Mouse (Mus musculus): ENCODE measurements around the gene Krtap1-3.

The Krtap1-3 gene

GRCm38 (mm10) chr11:99557976-99558745 is 33.0 kb downstream of the Krtap1-3 start:
- no peak for DNase-seq

GRCm38 (mm10) chr11:99556753-99557152 is 34.4 kb downstream of the Krtap1-3 start, which contains the start of gene Krtap3-2:
TSS of gene Krtap3-2 (minus strand) at chr11:99556853.
- no peak for DNase-seq

GRCm38 (mm10) chr11:99556195-99556594 is 34.9 kb downstream of the Krtap1-3 start:
- DNase-seq: no peak

GRCm38 (mm10) chr11:99550765-99551164 is 40.4 kb downstream of the Krtap1-3 start, which contains the start of gene Krtap3-3:
TSS of gene Krtap3-3 (minus strand) at chr11:99550865.
- no peak for DNase-seq

GRCm38 (mm10) chr11:99547892-99548291 is 43.2 kb downstream of the Krtap1-3 start:
- DNase-seq: no peak
